Mouse (Mus musculus): ENCODE results near the gene 2510009E07Rik.
"Not testable (repeated sequence)": the region's sequence is repeated elsewhere in the genome, so short reads cannot be mapped to it uniquely, and the experiment has no call there.

2510009E07Rik gene

DNA sequence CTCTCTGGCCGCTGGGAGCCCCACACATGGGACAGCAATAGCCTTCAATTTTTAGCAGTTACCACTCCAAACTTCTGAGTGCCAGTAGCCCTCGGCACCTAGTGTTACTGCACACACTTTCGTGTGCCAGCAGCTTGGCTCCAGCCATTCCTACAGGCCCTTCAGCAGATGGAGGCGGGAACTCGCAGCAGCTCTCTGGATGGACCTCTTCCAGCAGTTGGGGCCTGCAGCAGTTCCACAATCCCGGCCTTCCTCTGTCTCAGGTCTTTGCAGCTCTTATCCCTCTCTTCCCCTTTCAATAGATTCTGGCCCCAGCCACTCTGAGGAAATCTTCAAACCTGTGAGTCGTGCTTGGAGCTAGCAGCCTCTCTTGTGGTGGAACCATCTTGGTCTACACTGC, 17.7 kb downstream of the 2510009E07Rik start:
- DNase-seq (ENCODE audit: low read depth, low spot score): peak; percentile 47

DNA sequence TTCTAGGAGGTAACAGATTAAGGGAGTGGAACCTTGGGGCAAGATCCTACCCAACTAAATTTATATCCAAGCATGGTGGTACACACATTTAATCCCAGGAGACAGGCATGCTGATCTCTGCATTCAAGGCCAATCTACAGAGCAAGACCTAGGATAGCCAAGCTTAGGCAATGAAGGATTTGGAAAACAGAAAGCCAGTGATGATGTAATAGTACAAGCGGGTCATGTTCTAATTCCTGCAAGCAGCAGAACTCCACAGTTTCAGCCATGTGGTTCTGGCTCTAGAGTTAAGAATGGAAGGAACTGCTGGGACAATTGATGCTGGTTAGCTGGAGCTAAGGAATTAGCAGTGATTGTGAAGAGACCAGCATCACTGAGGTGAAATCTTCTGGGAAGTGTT, 20.8 kb downstream of the 2510009E07Rik start:
- DNase-seq (ENCODE audit: low read depth, low spot score): not testable (repeated sequence)

DNA sequence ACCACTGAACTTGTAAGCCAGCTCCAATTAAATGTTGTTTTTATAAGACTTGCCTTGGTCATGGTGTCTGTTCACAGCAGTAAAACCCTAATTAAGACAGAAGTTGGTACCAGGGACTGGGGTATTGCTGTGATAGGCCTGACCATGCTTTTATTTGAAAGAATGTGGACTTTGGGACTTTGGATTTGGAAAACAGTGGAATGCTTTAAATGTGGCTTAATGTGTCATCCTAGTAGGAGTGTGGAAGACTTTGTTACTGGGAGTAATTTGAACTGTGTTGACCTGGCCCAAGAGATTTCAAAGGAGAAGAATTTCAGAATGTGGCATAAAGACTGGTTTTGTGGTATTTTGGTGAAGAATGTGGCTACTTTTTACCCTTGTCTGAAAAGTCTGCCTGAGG, 21.4 kb downstream of the 2510009E07Rik start:
- DNase-seq (ENCODE audit: low read depth, low spot score): not testable (repeated sequence)

DNA sequence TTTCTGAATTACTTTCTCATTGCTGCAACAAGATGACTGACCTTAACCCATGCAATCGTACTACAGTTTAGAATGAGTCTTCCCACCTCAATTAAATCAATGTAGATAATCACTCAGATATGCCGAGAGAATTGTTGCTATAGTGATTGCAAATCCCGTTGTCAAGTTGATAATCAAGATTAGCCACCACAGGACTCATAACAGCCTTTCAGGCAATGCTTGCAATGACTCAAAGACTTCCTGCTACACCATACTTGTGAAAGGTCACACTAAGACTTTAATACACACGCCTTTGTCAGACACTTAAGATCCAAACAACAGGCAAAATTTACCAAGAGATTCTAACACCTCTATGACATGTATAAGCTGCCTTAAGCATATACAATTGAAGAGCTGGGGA, 22.6 kb downstream of the 2510009E07Rik start:
- no peak for DNase-seq (ENCODE audit: low read depth, low spot score)

DNA sequence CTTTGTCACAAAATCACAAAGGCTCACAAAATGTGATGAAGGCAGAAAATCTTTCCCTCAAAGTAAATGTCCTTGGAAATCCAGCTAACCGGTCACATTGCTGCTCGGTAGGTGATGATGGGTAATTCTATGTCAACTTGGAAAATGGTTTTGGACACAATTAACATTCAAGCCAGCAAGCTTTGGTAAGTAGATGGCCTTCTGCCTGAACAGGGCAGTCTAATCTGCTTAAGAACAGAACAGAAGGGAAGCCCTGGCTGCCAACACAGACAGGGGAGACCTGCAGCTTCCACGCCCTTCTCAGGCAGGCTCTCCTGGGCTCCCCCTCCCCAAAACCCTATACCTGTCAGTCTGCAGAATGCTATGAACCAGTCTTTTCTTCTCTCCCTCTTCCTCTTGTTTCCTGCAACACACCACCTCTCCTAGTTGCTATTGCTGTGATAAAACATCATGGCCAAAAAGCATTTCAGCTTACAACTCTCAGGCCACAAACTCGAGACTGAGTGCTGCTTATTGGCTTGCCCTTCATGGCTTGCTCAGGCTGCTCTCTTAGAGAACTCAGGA, 29.0 kb downstream of the 2510009E07Rik start:
- DNase-seq (ENCODE audit: low read depth, low spot score): peak; percentile 58

DNA sequence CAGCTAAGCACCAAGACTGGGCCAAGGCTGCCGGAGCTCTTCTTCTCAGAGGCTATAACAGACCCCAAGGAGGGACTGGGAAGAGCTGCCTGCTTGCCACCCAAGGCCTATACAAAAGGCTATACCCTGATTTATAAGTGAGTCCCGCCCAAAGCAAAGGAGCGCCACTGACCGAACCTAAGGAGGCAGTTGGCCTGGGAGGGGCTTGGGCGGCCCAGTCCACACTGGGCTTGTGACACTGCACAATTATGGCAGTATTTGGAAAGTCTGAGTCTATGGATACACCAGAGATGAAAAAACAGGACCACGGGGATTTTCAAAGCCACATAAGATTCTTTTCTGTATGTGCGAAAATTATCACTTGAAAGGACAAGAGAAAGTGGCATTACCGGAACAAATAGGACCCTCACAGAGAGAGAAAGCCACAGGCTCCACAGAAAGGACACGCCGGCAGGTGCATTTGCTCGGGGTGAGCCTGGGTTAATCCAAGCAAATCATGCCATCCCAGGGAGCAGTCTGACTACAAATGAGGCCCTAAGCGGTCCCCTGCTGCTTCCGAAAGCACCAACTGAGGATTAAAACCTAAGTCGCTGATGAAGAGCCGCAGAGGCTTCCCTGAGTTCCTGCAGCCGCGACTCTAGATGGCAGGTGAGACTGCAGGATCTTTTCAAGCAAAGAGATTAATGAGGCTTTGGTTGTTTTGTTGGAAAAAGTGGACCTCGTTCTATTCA, 29.7 kb downstream of the 2510009E07Rik start:
- DNase-seq (ENCODE audit: low read depth, low spot score): peak; percentile 45

DNA sequence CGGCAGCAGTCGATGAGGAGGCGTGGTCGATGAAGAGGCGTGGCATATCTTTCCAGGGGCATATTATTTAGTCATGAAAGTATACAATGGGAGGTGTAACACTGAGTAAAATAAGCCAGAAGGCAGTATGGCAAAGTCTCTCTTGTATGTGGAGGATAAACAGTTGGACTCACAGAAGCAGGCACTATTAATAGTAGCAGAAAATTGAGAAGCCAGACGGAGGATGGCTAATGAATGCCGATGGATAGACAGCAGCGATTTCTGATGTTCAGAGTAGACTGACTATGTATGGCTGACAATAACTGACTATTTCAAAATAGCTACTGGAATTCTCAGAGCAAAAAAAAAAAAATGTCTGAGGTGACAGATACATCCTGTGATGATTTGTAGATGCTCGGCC, 38.5 kb downstream of the 2510009E07Rik start:
- DNase-seq (ENCODE audit: low read depth, low spot score): peak; percentile 64

DNA sequence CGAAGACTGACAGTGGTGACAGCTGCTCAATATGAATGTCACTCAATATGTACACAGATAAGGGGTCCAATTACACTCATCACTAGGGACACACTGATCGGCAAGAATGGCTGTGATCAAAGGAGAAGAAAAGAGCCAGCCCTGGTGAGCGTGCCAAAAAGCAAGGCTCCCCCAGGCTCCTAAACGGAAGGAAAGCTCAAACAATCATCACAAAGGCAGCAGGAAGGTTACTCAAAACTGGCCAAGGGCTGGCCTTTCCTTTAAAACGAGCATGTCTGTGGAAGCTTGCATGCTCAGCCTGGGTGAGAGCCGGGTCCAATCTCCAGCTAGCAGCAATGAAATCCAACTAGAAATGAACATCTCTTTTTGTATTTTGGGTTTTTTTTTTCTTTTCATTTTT, 39.2 kb downstream of the 2510009E07Rik start:
- DNase-seq (ENCODE audit: low read depth, low spot score): no peak

DNA sequence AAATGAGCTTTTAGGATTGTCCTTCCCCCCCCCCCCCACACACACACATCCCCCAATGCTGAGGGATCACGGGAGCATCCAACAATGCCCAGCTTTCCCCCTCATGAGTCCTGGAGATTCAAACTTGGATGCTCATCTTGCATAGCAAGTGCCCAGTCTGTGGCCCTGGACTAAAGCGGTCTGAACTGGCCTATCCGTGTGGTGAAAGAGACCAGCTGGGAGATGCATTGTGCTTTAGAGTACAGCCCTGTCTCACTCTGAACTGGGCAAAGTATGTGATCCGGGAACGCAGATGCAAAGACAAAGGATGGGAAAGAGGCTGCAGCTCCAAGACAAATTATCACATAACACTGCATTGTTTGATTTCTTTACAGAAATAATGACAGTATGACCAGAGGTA, 40.1 kb downstream of the 2510009E07Rik start:
- DNase-seq (ENCODE audit: low read depth, low spot score): no peak

DNA sequence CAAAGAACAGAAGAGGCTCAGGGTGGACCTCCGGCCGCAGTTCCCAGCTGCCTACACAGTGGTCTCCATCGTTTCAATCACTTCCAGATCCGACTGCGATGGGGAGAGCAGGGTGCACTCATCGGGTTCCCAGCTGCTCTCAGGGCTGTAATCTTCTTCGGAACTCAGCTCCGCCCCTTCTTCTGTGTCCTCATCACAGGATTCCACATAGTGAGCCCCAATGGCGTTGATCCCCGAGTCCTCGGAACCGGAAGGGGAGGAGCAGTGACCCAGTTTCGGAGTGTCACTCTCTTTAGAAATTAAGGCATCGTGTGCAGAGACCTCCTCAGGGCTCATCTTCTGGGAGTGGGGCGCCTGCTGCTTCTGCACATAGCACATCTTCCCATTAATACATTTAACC, 41.3 kb downstream of the 2510009E07Rik start:
- no peak for DNase-seq (ENCODE audit: low read depth, low spot score)

DNA sequence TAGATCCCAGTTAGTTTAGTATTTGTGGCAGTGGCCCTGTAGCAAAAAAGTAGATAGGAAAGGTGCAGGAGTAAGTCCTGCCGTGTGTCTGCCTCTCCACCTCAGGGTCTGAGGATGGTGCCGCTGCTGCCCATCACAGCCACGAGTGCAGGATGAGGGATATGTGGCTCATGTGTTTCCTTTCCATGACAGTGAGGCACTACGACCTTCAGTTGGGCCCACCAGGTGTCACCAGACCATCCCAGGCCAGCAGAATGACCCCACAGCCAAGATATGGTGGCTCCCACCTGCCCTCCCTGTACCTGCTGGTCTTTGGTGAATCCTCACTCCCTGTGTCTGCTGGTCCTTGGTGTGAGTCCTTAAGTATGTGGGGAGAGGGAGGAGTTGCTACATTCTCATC, 43.3 kb downstream of the 2510009E07Rik start:
- no peak for DNase-seq (ENCODE audit: low read depth, low spot score)

DNA sequence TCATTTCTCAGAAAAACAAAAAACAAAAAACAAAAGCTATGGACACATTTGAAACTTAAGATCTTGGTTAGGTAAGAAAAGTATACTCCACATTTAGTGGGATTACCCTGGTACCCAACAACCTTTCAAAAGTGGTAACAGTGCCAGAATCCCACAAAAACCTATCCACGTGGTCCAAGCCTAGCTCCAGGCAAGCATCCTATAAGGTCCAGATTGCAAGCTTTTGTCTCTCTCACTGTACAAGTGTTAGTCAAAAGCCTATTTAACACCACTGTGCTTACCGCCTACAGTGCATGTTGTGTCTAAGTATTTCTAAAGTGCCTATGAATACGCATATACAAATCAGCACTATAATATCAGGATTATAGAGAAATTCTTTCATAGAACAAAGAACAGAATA, 44.2 kb downstream of the 2510009E07Rik start:
- DNase-seq (ENCODE audit: low read depth, low spot score): no peak

DNA sequence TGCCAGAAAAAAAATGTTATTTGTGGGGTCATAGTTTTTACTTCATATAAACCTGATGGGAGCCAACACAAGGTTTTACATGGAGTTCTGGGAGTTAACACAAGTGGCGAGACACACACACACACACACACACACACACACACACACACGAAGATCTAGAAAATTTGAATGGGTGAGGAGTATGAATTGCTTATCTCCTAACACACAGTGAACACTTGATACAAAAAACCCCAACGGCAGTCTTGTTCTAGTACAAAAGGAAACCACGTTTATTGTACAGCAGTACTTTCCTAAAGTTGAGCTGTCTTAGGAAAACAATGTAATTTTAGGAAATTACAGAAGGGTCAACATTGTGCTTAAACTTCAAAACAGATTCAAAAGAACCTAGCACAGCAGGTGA, 45.7 kb downstream of the 2510009E07Rik start:
- DNase-seq (ENCODE audit: low read depth, low spot score): no peak

DNA sequence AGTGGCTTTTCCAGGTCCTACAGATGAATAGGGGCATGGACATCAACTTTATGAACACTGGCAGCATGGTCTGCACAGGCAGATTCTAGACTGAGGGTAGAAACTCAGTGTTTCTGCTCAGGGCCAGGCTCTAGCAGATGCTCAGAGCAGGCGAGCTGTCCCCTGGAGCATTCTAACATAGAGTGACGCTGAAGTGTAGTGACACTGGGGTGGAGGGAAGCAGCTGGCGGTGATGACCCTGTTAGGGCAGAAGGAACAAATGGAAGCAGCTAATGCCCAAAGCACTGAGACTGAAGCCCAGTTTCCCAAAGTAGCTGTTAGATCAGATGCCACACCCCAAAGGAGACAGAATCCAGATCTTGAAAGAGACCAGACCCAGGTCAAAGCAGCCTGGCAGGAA, 48.0 kb downstream of the 2510009E07Rik start:
- DNase-seq (ENCODE audit: low read depth, low spot score): no peak

DNA sequence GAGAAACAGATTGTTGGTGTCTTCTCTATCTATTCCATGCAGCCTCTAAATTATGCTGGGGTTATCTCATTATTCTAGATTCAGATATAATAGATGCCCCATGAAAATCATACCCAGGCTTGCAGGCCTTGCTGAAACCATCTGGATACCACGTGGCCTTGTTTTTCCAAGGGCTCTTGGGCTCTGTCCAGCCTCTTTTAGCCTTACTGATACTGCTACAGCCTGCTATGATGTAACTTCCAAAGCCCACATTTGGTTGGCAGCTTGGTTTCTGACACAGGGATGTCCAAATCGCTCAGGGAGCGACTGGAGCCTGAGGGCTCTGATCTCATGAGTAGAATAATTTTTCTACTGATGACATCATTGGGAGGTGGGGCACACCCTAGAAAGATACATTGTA, 48.5 kb downstream of the 2510009E07Rik start:
- peak; percentile 47 for DNase-seq (ENCODE audit: low read depth, low spot score)

DNA sequence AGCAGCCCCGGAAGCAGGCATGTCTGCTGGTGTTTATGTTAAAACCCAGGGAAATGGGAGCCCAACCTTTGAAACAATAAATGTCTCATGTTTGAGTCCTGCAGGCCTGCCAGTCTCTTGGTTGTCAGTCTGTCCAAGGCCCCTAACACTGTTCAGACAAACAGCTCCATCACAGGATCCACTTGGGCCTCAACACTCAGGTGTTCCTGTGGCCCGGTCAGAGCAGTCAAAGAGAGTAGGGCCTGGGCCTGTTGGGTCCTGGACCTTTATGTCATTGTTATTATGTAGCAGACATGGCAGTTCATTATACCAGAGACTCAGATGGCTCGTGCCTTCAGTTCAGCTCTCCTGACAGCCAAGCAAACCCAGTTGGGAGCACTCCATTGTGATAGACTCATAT, 49.9 kb downstream of the 2510009E07Rik start:
- DNase-seq (ENCODE audit: low read depth, low spot score): no peak

DNA sequence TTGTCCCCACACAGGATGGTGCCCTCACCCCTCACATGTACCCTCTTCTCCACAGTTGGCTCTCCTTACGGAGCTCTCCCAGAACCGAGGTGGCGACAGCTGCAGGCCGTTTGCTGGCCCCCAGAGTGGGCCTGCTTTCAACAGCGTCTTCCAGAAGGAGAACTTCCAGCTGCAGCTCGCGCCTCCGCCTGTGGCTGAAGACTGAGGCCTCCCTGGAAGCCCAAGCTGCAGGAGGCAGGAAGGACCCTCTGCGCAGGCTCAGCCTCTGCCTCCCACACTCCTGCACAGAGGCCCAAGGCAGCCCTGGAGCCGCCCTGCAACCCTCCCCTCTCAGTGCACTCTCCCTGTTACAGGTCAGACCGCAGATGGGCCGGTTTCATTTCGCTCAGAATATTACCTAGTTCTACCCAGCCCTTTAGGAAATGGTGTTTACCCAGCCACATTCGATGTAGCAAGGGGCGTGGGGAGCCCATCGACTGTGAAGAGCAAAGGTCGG, 50.4 kb downstream of the 2510009E07Rik start:
- peak; percentile 56 for DNase-seq (ENCODE audit: low read depth, low spot score)

DNA sequence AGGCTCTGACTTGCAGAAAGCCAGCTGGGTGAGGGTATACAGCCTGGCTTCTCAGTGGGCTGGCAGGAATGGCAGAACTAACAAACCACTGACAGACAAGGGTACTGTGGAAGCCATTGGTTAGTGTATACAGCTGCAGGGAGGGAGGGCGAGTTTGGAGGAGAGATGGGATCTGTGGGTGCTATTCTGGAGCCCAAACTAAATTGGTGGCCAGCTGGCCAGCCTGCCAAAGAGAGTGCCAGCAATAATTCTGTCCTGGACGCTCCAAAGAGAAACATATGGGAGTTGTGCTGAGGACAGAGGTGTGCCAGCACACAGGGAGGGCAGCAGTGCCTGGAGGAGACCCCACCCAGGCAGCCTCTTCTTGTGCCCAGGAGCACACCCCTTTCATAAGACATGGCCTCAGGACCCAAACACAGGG, 50.8 kb downstream of the 2510009E07Rik start:
- peak; percentile 61 for DNase-seq (ENCODE audit: low read depth, low spot score)

DNA sequence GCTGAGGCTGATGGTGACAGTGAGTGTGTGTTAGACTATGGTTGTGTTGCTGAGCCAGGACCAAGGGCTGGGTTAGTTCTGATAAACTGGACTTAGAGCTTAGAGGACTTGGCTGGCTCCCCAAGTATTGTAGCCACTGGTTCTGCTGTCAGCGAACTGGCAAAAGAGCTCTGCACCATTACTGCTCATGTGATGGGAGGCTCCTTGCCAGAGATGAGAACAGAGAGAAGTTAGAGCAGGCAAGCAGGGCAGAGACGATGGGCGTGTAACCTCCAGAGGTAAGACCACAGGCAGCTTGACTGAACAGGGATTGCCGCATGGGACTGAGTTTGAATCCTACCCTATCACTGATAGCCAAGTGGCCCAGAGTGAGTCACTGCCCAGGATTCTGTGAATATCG, 51.6 kb downstream of the 2510009E07Rik start:
- no peak for DNase-seq (ENCODE audit: low read depth, low spot score)

DNA sequence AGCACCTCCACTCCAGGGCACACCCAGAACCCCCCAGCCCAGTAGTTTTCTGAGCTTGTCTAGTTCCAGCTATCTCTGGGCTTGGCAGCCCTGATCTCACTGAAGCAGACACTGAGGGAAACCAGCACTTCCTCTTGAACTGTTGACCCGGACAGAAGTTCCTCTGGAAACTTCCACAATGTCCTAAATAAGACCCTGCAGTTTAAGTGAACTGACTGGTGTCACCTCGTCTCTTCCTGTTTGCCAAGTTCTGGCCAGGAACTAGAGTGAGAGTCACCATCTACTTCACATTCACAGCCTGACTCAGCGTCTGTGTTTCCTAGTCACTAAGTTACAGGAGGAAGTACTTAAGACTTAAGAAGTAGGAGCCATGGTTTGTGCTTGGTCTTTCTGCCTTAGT, 52.5 kb downstream of the 2510009E07Rik start:
- peak; percentile 57 for DNase-seq (ENCODE audit: low read depth, low spot score)

DNA sequence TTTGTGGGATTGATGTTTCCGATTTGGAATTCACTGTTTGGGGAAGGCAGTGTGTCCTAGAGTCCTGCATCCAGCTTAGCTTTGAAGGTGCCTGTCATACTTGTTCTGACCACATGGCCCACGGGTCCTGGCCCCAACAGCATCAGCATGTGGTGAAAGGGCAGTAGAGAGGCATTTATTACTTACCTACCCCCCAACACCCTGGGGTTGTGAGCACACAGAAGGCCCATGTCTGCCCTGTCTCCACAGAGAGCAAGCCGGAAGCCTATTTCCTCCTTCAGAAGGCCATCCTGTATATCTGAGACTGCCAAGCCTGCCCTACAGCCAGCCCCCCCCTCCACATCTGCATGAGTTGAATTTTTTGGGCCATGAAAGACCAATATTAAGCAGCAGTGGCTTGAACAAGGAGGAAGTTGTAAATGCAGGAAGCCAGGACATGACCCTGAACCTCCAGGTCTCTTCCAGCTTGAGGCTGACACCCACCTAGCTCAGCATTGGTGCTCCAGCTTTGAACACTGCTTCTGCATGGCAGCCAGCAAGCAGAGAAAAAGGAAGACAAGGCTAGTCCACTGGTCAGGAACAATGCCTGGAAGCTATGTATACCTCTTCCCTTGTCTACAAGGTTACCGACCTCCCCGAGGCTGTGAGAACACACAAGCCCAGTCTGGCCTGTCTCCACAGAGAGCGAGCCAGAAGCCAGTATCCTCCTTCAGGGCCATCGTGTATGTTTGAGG, 53.5 kb downstream of the 2510009E07Rik start:
- no peak for DNase-seq (ENCODE audit: low read depth, low spot score)

DNA sequence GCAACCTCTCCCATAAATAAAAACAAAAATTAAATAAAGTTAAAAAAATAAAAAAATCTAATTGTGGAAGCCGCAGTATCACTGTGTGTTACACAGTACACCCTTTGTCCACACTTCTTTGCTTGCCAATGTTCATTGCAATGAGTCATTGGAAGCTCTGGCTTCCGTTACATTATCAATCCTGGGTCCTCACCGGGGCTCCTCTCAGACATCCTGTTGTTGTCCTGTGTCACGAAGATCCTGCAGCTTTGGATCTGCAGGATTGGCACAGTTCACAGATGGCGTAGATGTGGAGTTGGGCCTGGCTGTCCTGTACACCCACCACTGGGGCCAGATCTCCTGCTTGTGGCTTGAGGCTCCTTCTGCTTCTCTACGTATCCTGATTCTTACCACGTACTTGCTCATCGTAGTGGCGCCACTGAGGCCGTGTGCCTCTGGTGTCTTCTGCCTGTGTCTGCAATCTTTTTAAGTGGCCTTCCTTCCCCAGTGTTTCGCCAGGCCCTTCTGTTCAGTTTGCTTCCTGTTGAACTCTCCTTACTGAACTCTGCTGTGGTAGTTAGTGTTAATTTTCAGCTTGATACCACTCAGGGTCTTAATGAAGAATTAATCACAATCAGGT, 57.2 kb downstream of the 2510009E07Rik start:
- DNase-seq (ENCODE audit: low read depth, low spot score): no peak

Data from brain, adult 2 months (tissue).